Mouse (Mus musculus): ENCODE measurements around the gene Snrnp200. TPM values are rescaled to one million over a fixed set of nuclear protein-coding genes. Genes with fewer than 3 reads are reported as not detected.
"Not testable (repeated sequence)": the region's sequence is repeated elsewhere in the genome, so short reads cannot be mapped to it uniquely, and the experiment has no call there.

Gene Snrnp200
- polyA plus RNA-seq (2015; fragmentation: Nextera tagmentation; extraction: Ambion mirVana) = 66.9 and 70.0 TPM in 2 replicates

GRCm38 (mm10) chr2:127207547-127208451 is at the start of gene Snrnp200, which contains the start of gene 1810024B03Rik:
TSS of gene Snrnp200 (plus strand) at chr2:127208386.
TSS of gene 1810024B03Rik (minus strand) at chr2:127208280.
- Histone ChIP-seq H3K4me3 (peak within 1 kb of the TSS; percentile 92), H3K27ac (peak within 1 kb of the TSS; percentile 72; the same call in 1 of the 2 replicates), H3K4me1 (peaks cover 10% of the 10 kb centered on the region), H3K36me3 (peaks cover 33% of the 10 kb centered on the region), H3K4me2 (replicated peaks) (peak within 1 kb of the TSS; percentile 95), H3K9me3 (no peaks in the 10 kb centered on the region), H3K27me3 (no peaks in the 10 kb centered on the region), H3K9ac (peak within 1 kb of the TSS; percentile 88)
- 12% methylated on average over 36 of the region's 36 CpGs for WGBS
- peak; percentile 98 for ATAC-seq (ENCODE audit: low FRiP score, low read depth)

DNA sequence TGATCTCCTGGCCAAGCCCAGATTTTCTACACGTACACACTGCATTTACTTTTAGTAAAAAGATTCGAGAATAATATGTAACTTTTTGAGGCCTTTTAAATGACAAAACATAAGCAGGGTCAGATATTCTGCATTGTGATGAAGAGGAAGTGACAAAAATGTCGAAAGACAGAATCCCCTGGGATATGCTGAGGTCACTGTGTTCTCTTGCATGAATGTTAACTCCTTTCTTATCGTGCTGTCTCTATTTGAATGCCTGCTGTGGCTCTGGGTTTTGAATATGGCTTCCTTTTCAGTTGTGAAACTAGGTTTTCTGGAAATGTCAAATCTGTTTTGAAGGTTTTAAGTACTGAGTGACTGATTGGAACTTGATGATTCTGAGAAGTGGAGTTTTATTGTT is 42.5 kb upstream of the Snrnp200 start:
- no peak overlapping the region for H3K9ac ChIP-seq
- H3K4me2 ChIP-seq (replicated peaks) = no peak overlapping the region
- no peaks in the 10 kb centered on the region for H3K4me1 ChIP-seq
- H3K4me3 ChIP-seq = no peak overlapping the region
- H3K36me3 ChIP-seq = no peaks in the 10 kb centered on the region
- WGBS = 54% methylated on average over 4 of the region's 4 CpGs
- ATAC-seq (ENCODE audit: low FRiP score, low read depth) = no peak
- no peaks in the 10 kb centered on the region for H3K9me3 ChIP-seq
- no peak overlapping the region for H3K27ac ChIP-seq
- H3K27me3 ChIP-seq = no peaks in the 10 kb centered on the region

DNA sequence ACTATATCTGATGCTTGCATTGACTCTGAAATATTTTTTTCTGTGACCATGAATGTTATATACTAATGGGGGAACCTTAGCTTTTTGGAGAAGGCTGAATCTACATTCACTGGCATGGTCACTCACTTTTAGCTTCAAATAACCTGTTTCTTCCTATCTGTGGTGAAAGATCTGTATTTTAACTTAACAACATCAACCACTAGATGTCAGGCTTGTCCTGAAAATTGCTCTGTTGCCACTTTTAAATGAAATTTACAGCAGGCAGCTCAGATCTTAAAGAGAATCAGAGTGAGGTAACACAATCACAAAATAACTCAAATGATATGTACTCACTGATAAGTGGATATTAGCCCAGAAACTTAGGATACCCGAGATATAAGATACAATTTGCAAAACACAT is 41.9 kb upstream of the Snrnp200 start:
- WGBS = 10% methylated on average over 1 of the region's 1 CpGs
- not testable (repeated sequence) for ATAC-seq (ENCODE audit: low FRiP score, low read depth); H3K27me3 ChIP-seq; H3K27ac ChIP-seq; H3K4me3 ChIP-seq; H3K4me1 ChIP-seq; H3K36me3 ChIP-seq; H3K9me3 ChIP-seq; H3K4me2 ChIP-seq (replicated peaks); H3K9ac ChIP-seq

GRCm38 (mm10) chr2:127182598-127183381 is 25.4 kb upstream of the Snrnp200 start:
- Histone ChIP-seq H3K27me3 (no peaks in the 10 kb centered on the region), H3K36me3 (no peaks in the 10 kb centered on the region), H3K9ac (peak overlapping the region; percentile 78), H3K4me2 (replicated peaks) (peak overlapping the region; percentile 82), H3K27ac (peak overlapping the region; percentile 86), H3K9me3 (no peaks in the 10 kb centered on the region), H3K4me3 (peak overlapping the region; percentile 60), H3K4me1 (peaks cover 5% of the 10 kb centered on the region; the same call in 1 of the 2 replicates)
- 3% methylated on average over 17 of the region's 17 CpGs for WGBS
- ATAC-seq (ENCODE audit: low FRiP score, low read depth) = peak; percentile 100

DNA sequence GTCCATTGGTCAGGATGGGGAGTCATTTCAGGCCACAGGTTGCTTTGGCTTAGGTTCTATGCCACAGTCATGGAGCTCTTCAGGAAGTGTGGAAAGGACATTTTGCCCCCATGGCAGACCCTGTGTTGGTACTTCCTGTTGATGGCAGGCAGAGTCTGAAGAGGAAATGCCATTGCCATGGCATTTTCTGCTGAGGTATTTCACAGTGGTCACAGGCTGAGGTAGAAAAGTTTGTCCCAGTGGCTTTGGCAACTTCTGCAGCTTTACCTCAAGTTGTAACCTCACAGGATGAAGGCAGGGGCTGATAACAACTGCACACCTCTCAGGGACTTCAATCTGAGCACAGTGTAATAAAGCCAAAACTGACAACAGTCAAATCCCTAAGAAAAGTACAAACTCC is 18.6 kb upstream of the Snrnp200 start:
- H3K36me3 ChIP-seq = no peaks in the 10 kb centered on the region
- H3K4me2 ChIP-seq (replicated peaks) = no peak overlapping the region
- H3K4me1 ChIP-seq = no peaks in the 10 kb centered on the region
- no peak overlapping the region for H3K27ac ChIP-seq
- no peaks in the 10 kb centered on the region for H3K27me3 ChIP-seq
- H3K4me3 ChIP-seq = no peak overlapping the region
- H3K9ac ChIP-seq = no peak overlapping the region
- no peaks in the 10 kb centered on the region for H3K9me3 ChIP-seq
- ATAC-seq (ENCODE audit: low FRiP score, low read depth) = no peak

GRCm38 (mm10) chr2:127204932-127205331 is 3.3 kb upstream of the Snrnp200 start:
- Histone ChIP-seq H3K4me1 (peaks cover 10% of the 10 kb centered on the region), H3K4me3 (no peak overlapping the region), H3K9me3 (no peaks in the 10 kb centered on the region), H3K36me3 (peaks cover 24% of the 10 kb centered on the region), H3K27ac (no peak overlapping the region), H3K9ac (no peak overlapping the region), H3K4me2 (replicated peaks) (no peak overlapping the region), H3K27me3 (no peaks in the 10 kb centered on the region)
- WGBS = 36% methylated on average over 3 of the region's 3 CpGs
- no peak for ATAC-seq (ENCODE audit: low FRiP score, low read depth)

DNA sequence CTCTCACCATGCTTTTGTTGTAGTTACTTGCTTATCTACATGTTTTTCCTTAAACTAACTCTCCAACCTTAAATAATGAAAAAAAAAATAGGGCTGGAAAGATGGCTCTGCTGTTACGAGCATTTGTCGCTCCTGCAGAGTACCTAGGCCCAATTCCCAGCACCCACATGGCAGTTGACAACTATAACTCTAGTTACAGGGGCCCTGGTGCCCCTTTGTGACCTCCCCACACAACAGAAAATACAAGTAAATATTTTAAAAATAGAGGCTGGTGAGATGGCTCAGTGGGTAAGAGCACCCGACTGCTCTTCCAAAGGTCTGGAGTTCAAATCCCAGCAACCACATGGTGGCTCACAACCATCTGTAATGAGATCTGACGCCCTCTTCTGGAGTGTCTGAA is 2.2 kb upstream of the Snrnp200 start:
- H3K27me3 ChIP-seq; H3K27ac ChIP-seq; ATAC-seq (ENCODE audit: low FRiP score, low read depth); H3K9ac ChIP-seq; H3K9me3 ChIP-seq; H3K4me2 ChIP-seq (replicated peaks); H3K4me3 ChIP-seq: not testable (repeated sequence)
- Histone ChIP-seq H3K4me1 (peaks cover 10% of the 10 kb centered on the region), H3K36me3 (peaks cover 25% of the 10 kb centered on the region)
- 82% methylated on average over 4 of the region's 4 CpGs for WGBS

DNA sequence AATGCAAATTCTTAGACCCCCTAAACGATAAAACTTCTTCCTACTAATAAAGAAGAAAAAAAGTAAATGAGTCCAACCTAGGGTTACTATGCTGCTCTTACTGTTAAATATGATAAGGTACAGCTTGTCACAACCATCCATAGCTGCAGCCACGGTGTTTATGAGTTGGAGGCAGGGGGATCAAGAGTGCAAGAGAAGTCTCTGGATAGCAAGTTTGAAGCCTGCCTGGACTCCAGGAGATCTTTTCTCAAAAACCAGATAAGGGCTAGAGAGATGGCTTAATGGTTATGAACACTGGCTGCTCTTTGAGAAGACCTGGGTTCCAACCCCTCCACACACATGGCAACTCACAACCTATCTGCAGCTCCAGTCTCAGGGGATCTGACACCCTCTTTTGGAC is 1.3 kb upstream of the Snrnp200 start:
- no peak overlapping the region for H3K27ac ChIP-seq
- H3K4me2 ChIP-seq (replicated peaks) = peak overlapping the region; percentile 60; the same call in 1 of the 2 replicates
- WGBS = 96% methylated on average over 2 of the region's 2 CpGs
- no peak overlapping the region for H3K4me3 ChIP-seq
- H3K9me3 ChIP-seq = no peaks in the 10 kb centered on the region
- H3K9ac ChIP-seq = no peak overlapping the region
- H3K36me3 ChIP-seq = peaks cover 32% of the 10 kb centered on the region
- H3K27me3 ChIP-seq = no peaks in the 10 kb centered on the region
- no peak for ATAC-seq (ENCODE audit: low FRiP score, low read depth)
- H3K4me1 ChIP-seq = peaks cover 10% of the 10 kb centered on the region

DNA sequence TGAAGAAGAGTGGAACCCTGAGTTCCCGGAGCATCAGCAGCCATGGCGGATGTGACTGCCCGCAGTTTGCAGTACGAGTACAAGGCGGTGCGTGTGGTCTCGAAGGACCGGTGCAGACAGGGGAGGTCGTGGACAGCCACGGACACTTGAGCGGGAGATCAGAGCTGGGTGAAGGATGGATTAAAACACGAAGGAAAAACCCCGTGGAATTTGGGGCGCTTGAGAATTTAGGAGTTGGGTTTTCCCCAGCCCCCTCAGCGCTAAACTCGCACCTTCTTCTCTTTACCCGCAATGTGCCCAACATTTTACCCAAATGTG is 225 bp downstream of the Snrnp200 start:
- Histone ChIP-seq H3K27me3 (no peaks in the 10 kb centered on the region), H3K4me3 (peak overlapping the region; percentile 92), H3K4me1 (peaks cover 10% of the 10 kb centered on the region), H3K27ac (peak overlapping the region; percentile 72; the same call in 1 of the 2 replicates), H3K9ac (peak overlapping the region; percentile 88), H3K36me3 (peaks cover 38% of the 10 kb centered on the region), H3K9me3 (no peaks in the 10 kb centered on the region), H3K4me2 (replicated peaks) (peak overlapping the region; percentile 95)
- WGBS = under 1% methylated on average over 17 of the region's 17 CpGs
- ATAC-seq (ENCODE audit: low FRiP score, low read depth) = no peak; the same call in 1 of the 2 replicates

DNA sequence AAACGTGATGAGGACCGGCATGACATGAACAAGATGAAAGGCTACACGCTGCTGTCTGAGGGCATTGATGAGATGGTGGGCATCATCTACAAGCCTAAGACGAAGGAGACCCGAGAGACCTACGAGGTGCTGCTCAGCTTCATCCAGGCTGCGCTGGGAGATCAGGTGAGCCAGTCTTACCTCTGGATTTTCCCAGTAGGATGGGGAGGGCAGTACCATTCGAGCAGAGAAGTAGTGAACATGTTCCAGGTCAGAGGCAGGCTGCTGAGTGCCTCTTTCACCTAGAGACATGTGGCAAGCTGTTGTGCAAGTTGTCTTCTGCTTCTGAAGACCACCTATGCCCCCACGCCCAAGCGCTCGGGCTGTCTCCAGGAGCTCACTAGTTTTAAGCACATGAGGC is 2.5 kb downstream of the Snrnp200 start:
- Histone ChIP-seq H3K4me1 (peaks cover 10% of the 10 kb centered on the region), H3K36me3 (peaks cover 61% of the 10 kb centered on the region), H3K9ac (no peak overlapping the region), H3K27me3 (no peaks in the 10 kb centered on the region), H3K9me3 (no peaks in the 10 kb centered on the region), H3K4me2 (replicated peaks) (no peak overlapping the region), H3K4me3 (no peak overlapping the region), H3K27ac (no peak overlapping the region)
- ATAC-seq (ENCODE audit: low FRiP score, low read depth) = no peak
- WGBS = 92% methylated on average over 11 of the region's 11 CpGs

DNA sequence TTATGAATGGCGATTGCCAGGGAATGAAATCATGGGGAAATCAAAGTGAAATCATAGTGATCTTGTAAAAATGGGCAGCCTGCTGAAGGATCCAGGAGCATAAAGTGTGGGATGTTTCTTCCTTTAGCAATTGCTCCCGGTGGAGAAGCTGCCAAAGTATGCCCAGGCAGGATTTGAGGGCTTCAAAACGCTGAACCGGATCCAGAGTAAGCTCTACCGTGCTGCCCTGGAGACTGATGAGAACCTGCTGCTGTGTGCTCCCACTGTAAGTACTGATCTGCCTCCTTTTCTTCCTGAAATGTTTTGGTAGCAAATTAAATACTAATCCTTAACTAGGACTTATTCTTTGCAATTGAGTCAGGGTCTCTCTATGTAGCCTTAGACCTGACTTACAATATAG is 9.6 kb downstream of the Snrnp200 start:
- WGBS = 92% methylated on average over 5 of the region's 5 CpGs

GRCm38 (mm10) chr2:127225261-127225660 is 17.1 kb downstream of the Snrnp200 start:
- Histone ChIP-seq H3K9ac (no peak overlapping the region), H3K4me1 (no peaks in the 10 kb centered on the region), H3K27ac (no peak overlapping the region), H3K9me3 (0 out of 2 replicates have a peak, but pooled peaks cover 3% of the 10 kb centered on the region), H3K27me3 (no peaks in the 10 kb centered on the region), H3K4me2 (replicated peaks) (no peak overlapping the region), H3K4me3 (no peak overlapping the region), H3K36me3 (peaks cover 98% of the 10 kb centered on the region)
- no peak for ATAC-seq (ENCODE audit: low FRiP score, low read depth)
- WGBS = 89% methylated on average over 3 of the region's 3 CpGs

More for the DNA sequence above, 9.6 kb downstream of the Snrnp200 start:
- no peak overlapping the region for H3K4me2 ChIP-seq (replicated peaks)
- no peak overlapping the region for H3K27ac ChIP-seq
- no peak for ATAC-seq (ENCODE audit: low FRiP score, low read depth)
- H3K9ac ChIP-seq = no peak overlapping the region
- H3K4me1 ChIP-seq = no peaks in the 10 kb centered on the region
- H3K27me3 ChIP-seq = no peaks in the 10 kb centered on the region
- H3K9me3 ChIP-seq = no peaks in the 10 kb centered on the region
- no peak overlapping the region for H3K4me3 ChIP-seq
- H3K36me3 ChIP-seq = peaks cover 100% of the 10 kb centered on the region
